Mouse (Mus musculus): ENCODE results near the gene Fgf12.

DNA sequence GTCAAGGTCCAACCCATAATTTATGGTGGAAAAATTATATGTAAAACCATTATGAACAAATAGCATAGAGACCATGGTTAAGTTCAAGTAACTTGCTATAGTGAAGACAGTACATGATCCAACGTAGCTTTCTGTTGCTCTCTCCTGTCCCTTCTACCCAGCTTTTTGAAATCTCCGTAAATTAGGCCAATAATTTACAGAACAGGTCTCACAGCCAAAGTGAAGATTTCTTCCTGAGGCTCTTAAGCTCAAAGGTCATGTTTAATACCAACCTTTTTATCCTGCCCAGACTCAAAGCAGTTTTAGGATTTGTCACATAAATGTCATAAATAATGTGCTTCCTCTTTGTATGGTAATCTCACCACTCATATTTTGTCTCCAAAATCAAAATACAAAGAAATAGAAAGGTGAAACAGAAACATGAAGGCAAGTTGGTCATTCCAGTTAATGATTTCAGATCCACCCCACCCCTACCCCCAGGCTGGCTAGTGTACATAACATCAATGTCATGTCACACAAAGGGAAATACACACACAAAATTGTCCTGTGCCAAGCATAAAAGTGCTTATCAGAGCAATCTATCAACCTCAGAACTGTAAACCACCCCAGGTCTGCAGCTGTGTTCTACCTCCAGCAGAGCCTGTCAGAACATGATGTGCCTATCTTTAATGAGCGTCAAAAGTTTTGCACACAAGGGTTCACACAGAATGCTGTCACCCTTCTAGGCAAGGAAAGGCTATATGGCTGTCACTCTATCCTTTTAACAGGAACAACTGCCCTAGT, 509.8 kb downstream of the Fgf12 start:
- no peak for TF ChIP-seq CTCF (IDR thresholded peaks at IDR 0.05; ENCODE audit: borderline replicate concordance, extremely low read depth, insufficient read depth, insufficient read length)
- TF ChIP-seq POLR2A (IDR thresholded peaks at IDR 0.05; ENCODE audit: borderline replicate concordance, extremely low read depth, insufficient read depth, insufficient read length, poor library complexity, severe bottlenecking): no peak
